Comparison of ENCODE assay signal across 9 mouse cellular contexts in the genomic region with DNA sequence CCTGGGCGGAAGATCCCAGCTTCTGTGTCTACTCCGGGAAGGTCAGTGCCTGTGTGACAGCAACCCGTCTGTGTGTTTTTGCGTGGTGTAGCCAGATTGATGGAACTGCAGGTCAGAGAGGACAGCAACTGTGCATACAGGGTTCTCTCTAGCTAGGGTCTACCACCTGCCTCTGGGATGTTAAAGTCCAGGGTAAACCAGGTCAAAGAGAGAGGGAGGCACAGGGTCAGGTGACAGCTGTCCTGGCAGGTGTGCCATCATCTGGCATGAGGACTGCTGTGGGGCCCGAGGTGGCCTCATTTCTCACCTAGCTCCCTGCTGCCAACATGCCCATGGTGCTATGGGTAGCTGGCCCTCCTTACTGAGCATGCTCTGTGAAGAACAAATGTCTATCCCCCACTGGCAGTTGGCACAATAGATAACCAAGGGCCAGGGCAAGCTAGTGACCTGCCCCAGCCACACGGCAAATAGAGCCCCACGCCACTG. TPM values are rescaled to one million over a fixed set of nuclear protein-coding genes. Genes with fewer than 3 reads are reported as not detected.
A peak's percentile ranks its signal among the peaks of the same experiment; 100 is the strongest.
DNase-seq lines count a peak whose midpoint lies in the region; ATAC-seq and TF ChIP-seq lines count a peak whose summit lies in the region.
"Had no signal": no experiment of that assay in that cellular context is flagged by ENCODE, and none has a peak within 500 bp of the region (broad histone marks: within the 10 kb centered on the region; RNA-seq: fewer than 3 reads in every experiment).

No protein-coding gene starts in this region.

- no peaks in the 10 kb centered on the region for H3K9me3 ChIP-seq in stomach, embryonic 16.5 days (replicated peaks; ENCODE audit: control insufficient read depth, low read length)

- intact Hi-C loops in heart, adult 2 months (cut with DNase I), result no loop called here
- intact Hi-C loops in left cerebral cortex, postnatal 25 days (cut with DNase I), result no loop called here

- no peak overlapping the region for H3K4me2 ChIP-seq in stomach, embryonic 16.5 days (ENCODE audit: low read depth, low read length)

- TF ChIP-seq EP300 in heart, adult 2 months (IDR thresholded peaks at IDR 0.05; ENCODE audit: insufficient read depth, low read depth, low read length), result no peak

- peak in 1 of 2 experiments; percentile 42 for DNase-seq in heart, adult 2 months
- DNase-seq in heart, adult 8-10 months (ENCODE audit: low spot score), result no peak
- DNase-seq in spleen, adult 2 months (ENCODE audit: low read depth in 1 of 2, low spot score in 2 of 2), result no peak
- DNase-seq in spleen, postnatal 4 days (ENCODE audit: low spot score in 2 of 2), result no peak
- DNase-seq in kidney, postnatal 36 days, result peak; percentile 70 to 72
- DNase-seq in left cerebral cortex, postnatal 25 days (ENCODE audit: low spot score in 2 of 2), result no peak
- no peak for DNase-seq in layer of hippocampus, adult 18-20 months (ENCODE audit: low spot score in 2 of 2)
- DNase-seq: right cerebral cortex, postnatal 25 days had no signal

- H3K4me1 ChIP-seq in heart, adult 2 months (ENCODE audit: control insufficient read depth, insufficient read depth, low read length), result peaks cover 67% of the 10 kb centered on the region
- peaks cover 57% of the 10 kb centered on the region for H3K4me1 ChIP-seq in spleen, adult 2 months (ENCODE audit: control insufficient read depth, insufficient read depth, insufficient read length)
- peaks cover 66% of the 10 kb centered on the region for H3K4me1 ChIP-seq in stomach, embryonic 16.5 days (ENCODE audit: control insufficient read depth, insufficient read depth, low read length)

- no peak for TF ChIP-seq POLR2A in heart, adult 2 months (IDR thresholded peaks at IDR 0.05; ENCODE audit: insufficient read depth, low read depth, low read length)
- TF ChIP-seq POLR2A in spleen, adult 2 months (IDR thresholded peaks at IDR 0.05; ENCODE audit: low read depth, low read length), result no peak

- peaks cover 4% of the 10 kb centered on the region for H3K79me2 ChIP-seq in heart, adult 2 months (replicated peaks; ENCODE audit: control insufficient read depth, insufficient read depth, low read length)

- H3K27ac ChIP-seq in heart, adult 2 months, result peak overlapping the region; percentile 94
- peak overlapping the region; percentile 94 for H3K27ac ChIP-seq in spleen, adult 2 months (ENCODE audit: insufficient read depth, low read length)
- peak overlapping the region; percentile 34; the same call in 1 of the 2 replicates for H3K27ac ChIP-seq in stomach, embryonic 16.5 days (ENCODE audit: low read length)

- H3K27me3 ChIP-seq in heart, adult 2 months (ENCODE audit: control insufficient read depth, insufficient read depth, low read length), result no peaks in the 10 kb centered on the region
- no peaks in the 10 kb centered on the region for H3K27me3 ChIP-seq in spleen, adult 2 months (ENCODE audit: control insufficient read depth, insufficient read depth, low read length)
- no peaks in the 10 kb centered on the region for H3K27me3 ChIP-seq in stomach, embryonic 16.5 days (ENCODE audit: control insufficient read depth, insufficient read depth, low read length)

- TF ChIP-seq CTCF in heart, adult 2 months (IDR thresholded peaks at IDR 0.05), result no peak
- TF ChIP-seq CTCF in spleen, adult 2 months (IDR thresholded peaks at IDR 0.05; ENCODE audit: extremely low read depth, insufficient read depth, insufficient read length, insufficient replicate concordance), result no peak

- 18% methylated on average over 7 of the region's 7 CpGs for WGBS in heart, adult 2 months
- WGBS in spleen, adult 2 months, result 63% methylated on average over 7 of the region's 7 CpGs
- 52% methylated on average over 7 of the region's 7 CpGs for WGBS in stomach, embryonic 16.5 days

- peaks cover 3% of the 10 kb centered on the region; the same call in 1 of the 2 replicates for H3K36me3 ChIP-seq in heart, adult 2 months (ENCODE audit: control insufficient read depth, insufficient read depth, low read length)
- no peaks in the 10 kb centered on the region for H3K36me3 ChIP-seq in spleen, adult 2 months (ENCODE audit: control insufficient read depth, insufficient read depth, low read length)
- H3K36me3 ChIP-seq in stomach, embryonic 16.5 days (ENCODE audit: control insufficient read depth, insufficient read depth, low read length), result no peaks in the 10 kb centered on the region

- peak overlapping the region; percentile 33 for H3K9ac ChIP-seq in heart, adult 2 months (ENCODE audit: low read depth, low read length)
- H3K9ac ChIP-seq in stomach, embryonic 16.5 days (ENCODE audit: low read length), result peak overlapping the region; percentile 26; the same call in 1 of the 2 replicates

- no peak overlapping the region for H3K4me3 ChIP-seq in heart, adult 2 months
- H3K4me3 ChIP-seq in spleen, adult 2 months (ENCODE audit: extremely low read depth, insufficient read depth, insufficient read length), result no peak overlapping the region
- no peak overlapping the region for H3K4me3 ChIP-seq in stomach, embryonic 16.5 days (replicated peaks; ENCODE audit: low read length)

- ATAC-seq in stomach, embryonic 16.5 days (ENCODE audit: insufficient read depth, low FRiP score), result no peak

RNA-seq across cellular contexts. Expression of gene Zmiz1, which starts 28.5 kb away (rescaled TPM):
- 10 to 100 TPM; 40.7 to 42.0 TPM for total RNA-seq in heart, adult 2 months (2021)
- polyA plus RNA-seq in heart, adult 2 months (2012; rRNA removed), result 21.8 and 27.1 TPM in 2 replicates
- 10 to 100 TPM; 34.7 to 44.1 (median 40.4) TPM for total RNA-seq in heart, adult 8-10 months (2022)
- 48.1 and 48.5 TPM in 2 replicates for polyA plus RNA-seq in spleen, adult 2 months (2012; rRNA removed)
- 24.0 and 26.3 TPM in 2 replicates for polyA plus RNA-seq in stomach, embryonic 16.5 days (2015; fragmentation: Nextera tagmentation; extraction: Ambion mirVana)
- 10 to 100 TPM; 85.1 to 95.2 TPM for total RNA-seq in left cerebral cortex, postnatal 25 days (2021)
- total RNA-seq in layer of hippocampus, adult 18-20 months (2021), result 10 to 100 TPM; 86.3 to 88.2 TPM

Comparison
In these comparisons a context has a peak if more than half of its experiments do, and no peak if none do; other contexts are left out.
1. DNase-seq: peak in kidney, postnatal 36 days (2 of 2); none in heart, adult 8-10 months (single experiment), spleen, adult 2 months (0 of 2), spleen, postnatal 4 days (0 of 2), left cerebral cortex, postnatal 25 days (0 of 2) and layer of hippocampus, adult 18-20 months (0 of 2).
2. H3K27ac ChIP-seq: peak in every context shown above with its lines; median percentile 94 in heart, adult 2 months; 94 in spleen, adult 2 months; 34 in stomach, embryonic 16.5 days.